Mouse (Mus musculus) heart, adult 8-10 months (tissue): ENCODE data around the gene Gm42906. TPM values are rescaled to one million over a fixed set of nuclear protein-coding genes. Genes with fewer than 3 reads are reported as not detected.
A peak's percentile ranks its signal among the peaks of the same experiment; 100 is the strongest.

Experiments used
- DNase-seq: peaks from one replicate; pipeline ENCODE4 v3.0.0; 2022; ENCODE audit warnings: low spot score
- total RNA-seq, 4 experiments: library from RNA; stranded (reverse); gene quantifications; 2 replicates each; pipeline ENCODE4 v1.2.4; 2022

Gm42906 gene
- total RNA-seq, 4 experiments from 2014 or later = 3.1 to 9.9 (median 9.5) TPM; not detected in 1

GRCm38 (mm10) chr5:151028906-151029305, 399.1 kb downstream of the Gm42906 start:
- DNase-seq = no peak

GRCm38 (mm10) chr5:151027171-151027570, 400.8 kb downstream of the Gm42906 start:
- no peak for DNase-seq

- no peak for DNase-seq
These were observed 401.9 kb downstream of the Gm42906 start for GRCm38 (mm10) chr5:151026069-151026468.

- no peak for DNase-seq
These were observed 403.5 kb downstream of the Gm42906 start for GRCm38 (mm10) chr5:151024483-151024882.

DNA sequence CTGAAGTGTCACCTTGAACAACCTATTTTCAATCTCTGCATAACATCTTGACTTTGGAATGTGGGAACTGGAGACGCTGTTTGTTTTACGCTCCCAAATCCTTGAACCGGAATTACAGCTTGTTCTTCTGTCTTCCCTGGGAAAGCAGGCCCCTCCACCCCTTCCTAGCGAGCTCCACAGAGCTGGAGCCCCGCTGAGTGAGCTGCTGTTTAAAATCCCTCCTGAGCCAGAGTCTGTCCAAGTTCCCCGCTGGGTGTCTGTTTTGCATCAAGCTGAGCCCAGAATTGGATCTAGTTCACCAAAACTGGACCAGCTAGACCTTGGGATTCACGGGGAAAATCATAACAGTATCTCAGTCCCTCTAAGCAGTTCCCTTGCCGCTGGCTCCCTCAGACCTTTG, 404.5 kb downstream of the Gm42906 start:
- DNase-seq = peak; percentile 39

GRCm38 (mm10) chr5:151022939-151023338, 405.0 kb downstream of the Gm42906 start:
- DNase-seq = no peak

- no peak for DNase-seq
These were observed 405.9 kb downstream of the Gm42906 start for GRCm38 (mm10) chr5:151022026-151022425.

DNA sequence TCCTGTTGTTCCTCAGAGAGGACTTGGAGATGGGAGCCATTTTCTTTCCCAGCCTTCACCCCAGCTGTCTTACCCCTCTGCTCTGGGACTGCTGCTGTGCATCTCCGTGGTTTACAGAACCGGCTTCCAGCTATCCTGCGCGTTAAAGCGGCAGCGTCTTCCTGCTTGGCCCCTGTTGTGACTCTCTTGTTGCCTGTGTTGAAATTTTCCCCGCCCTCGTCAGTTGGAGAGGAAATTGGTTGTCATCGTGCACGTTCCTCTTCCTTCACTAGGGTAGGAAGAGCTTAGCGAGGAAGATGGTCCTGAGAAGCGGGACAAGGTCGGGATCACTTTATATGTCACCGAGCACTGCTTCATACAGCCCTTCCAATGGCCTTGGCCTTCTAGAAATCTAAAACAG, 407.1 kb downstream of the Gm42906 start:
- peak; percentile 20 for DNase-seq

DNA sequence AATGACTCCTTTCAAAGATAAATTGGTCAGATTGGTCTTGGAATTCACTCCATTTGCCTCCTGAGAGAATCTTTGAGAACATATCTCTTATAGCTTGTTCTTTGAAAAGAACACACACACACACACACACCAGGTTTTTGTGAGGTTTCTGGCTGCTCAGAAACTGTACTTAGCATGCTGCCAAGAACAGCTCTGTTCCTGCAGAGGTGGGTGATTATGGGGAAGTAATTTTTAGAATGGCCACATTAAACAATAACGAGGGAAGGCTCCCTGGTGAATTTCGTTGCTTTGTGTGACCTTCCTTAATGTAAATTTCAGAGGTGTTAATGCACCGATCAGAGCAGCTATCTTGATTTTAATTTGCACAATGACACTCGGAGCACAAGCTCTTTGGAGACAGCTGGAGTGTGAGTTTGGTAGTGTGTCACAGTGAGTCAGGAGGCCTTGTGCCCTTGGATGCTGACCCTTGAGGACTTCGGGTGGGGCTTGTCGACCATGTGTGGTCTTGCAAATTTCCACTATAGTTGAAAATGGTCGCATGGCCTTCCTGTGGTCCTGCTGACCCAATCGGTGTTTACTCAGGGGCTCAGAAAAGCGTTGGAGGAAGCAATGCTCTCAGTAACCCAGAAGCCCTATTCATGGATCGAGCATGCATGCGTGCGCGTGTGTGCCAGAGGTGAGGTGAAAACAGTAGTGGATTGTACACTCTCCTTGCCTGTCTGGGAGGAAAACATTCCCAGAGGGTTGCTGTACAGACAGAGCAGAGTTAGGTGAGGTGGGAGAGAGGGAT, 407.7 kb downstream of the Gm42906 start:
- no peak for DNase-seq

DNA sequence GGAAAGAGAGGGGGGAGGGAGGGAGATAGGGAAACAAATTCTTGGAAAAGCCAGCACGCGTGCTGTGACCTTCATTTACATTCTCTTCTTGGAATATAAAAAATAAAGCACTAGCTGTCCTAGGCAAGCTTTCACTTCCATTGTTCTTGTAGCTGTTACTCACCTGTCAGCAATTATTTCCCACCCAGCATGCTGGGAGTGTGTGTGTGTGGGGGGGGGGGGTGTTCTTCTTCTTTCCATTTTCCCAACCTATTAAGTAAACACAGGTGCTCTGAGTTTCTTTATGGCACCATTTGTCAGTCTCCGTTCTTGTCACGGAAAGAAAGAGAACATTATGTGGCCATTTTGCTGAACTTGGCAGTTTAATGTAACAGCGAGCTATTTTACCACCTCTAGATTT, 409.0 kb downstream of the Gm42906 start:
- no peak for DNase-seq

GRCm38 (mm10) chr5:151018450-151018849, 409.5 kb downstream of the Gm42906 start:
- DNase-seq = no peak

Other genes starting within 250 kb of the Gm42906 start
- 10 to 100 TPM; 24.3 to 29.4 (median 27.4) TPM for gene Stard13, start 194.3 kb downstream of the Gm42906 start, total RNA-seq
- not detected for gene Vmn2r18, start 177.9 kb upstream of the Gm42906 start, total RNA-seq
- gene Rfc3, start 223.1 kb upstream of the Gm42906 start, total RNA-seq = 1 to 10 TPM; 4.4 to 6.1 (median 4.7) TPM